Mouse (Mus musculus) testis, adult 2 months (tissue): ENCODE data around the gene 4933405L10Rik.

Source experiments
- CTCF ChIP-seq: fragments of 200-500 bp; IDR thresholded peaks from 2 replicates; pipeline ENCODE4 v1.5.1; 2012; ENCODE audit warnings: low read depth, mild to moderate bottlenecking, inconsistent platforms, low read length, moderate library complexity; ENCODE audit not compliant: control insufficient read depth, insufficient read depth, insufficient replicate concordance
- POLR2A ChIP-seq: fragments of 200-500 bp; IDR thresholded peaks from 2 replicates; pipeline ENCODE4 v1.6.1; 2012; ENCODE audit warnings: low read depth, mild to moderate bottlenecking, inconsistent platforms, low read length, moderate library complexity; ENCODE audit not compliant: control insufficient read depth

DNA sequence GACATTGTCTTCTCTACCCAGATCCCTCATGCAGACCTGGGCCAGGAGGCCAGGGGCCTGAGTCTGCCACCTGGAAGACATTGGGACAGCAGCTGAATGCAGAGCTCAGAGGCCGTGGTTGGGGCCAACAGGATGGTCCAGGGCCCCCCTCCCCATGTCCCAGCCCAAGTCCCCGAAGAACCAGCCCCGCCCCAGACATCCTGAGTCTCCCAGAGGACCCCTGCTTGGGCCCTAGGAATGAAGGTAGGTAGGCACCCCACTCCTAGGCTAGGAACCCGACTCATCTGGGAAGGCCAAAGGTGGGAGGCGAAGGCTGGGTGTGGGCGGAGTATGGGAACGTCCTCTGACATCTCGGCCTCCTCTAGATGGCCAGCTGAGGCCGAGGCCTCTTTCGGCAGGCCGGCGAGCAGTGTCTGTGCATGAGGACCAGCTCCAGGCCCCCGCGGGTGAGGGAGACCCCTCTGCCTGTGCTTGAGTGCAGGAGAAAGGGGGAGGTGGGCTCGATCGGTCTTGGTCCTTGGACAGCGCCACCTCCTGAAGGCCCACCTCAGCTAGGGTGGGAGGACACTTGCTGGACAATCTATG, 10.2 kb upstream of the 4933405L10Rik start:
- TF ChIP-seq CTCF: no peak
- no peak for TF ChIP-seq POLR2A
